Mouse (Mus musculus): ENCODE measurements at regions not wholly inside any gene's neighbourhood (a gene's known extent, or its start where the extent isn't known, plus 50 kb on each side); places are given as distances from the start of the nearest gene placed in this dataset.

- 67% methylated on average over 8 of the region's 8 CpGs for WGBS
- Histone ChIP-seq H3K27me3 (ENCODE audit: control insufficient read depth, insufficient read depth, low read length) (no peaks in the 10 kb centered on the region), H3K27ac (ENCODE audit: low read length) (no peak overlapping the region), H3K4me1 (ENCODE audit: control insufficient read depth, insufficient read depth, low read length) (peaks cover 7% of the 10 kb centered on the region), H3K4me3 (ENCODE audit: low read length) (no peak overlapping the region), H3K9ac (ENCODE audit: low read length) (no peak overlapping the region), H3K9me3 (replicated peaks; ENCODE audit: control insufficient read depth, low read length) (peaks cover 3% of the 10 kb centered on the region; the same call in 1 of the 2 replicates), H3K4me2 (ENCODE audit: low read depth, low read length) (no peak overlapping the region), H3K36me3 (ENCODE audit: control insufficient read depth, insufficient read depth) (no peaks in the 10 kb centered on the region)
- ATAC-seq (replicated peaks; ENCODE audit: extremely low read depth, insufficient read depth, low FRiP score) = no peak
These were observed 93.3 kb upstream of the Runx3 start for GRCm38 (mm10) chr4:135027136-135027535.

- ATAC-seq (replicated peaks; ENCODE audit: extremely low read depth, insufficient read depth, low FRiP score) = no peak
- no peaks in the 10 kb centered on the region for H3K9me3 ChIP-seq (replicated peaks; ENCODE audit: control insufficient read depth, low read length)
- H3K9ac ChIP-seq (ENCODE audit: low read length) = no peak overlapping the region
- no peaks in the 10 kb centered on the region for H3K27me3 ChIP-seq (ENCODE audit: control insufficient read depth, insufficient read depth, low read length)
- H3K27ac ChIP-seq (ENCODE audit: low read length) = no peak overlapping the region
- no peak overlapping the region for H3K4me2 ChIP-seq (ENCODE audit: low read depth, low read length)
- 80% methylated on average over 2 of the region's 2 CpGs for WGBS
- H3K4me1 ChIP-seq (ENCODE audit: control insufficient read depth, insufficient read depth, low read length) = peaks cover 11% of the 10 kb centered on the region
- H3K4me3 ChIP-seq (ENCODE audit: low read length) = no peak overlapping the region
- H3K36me3 ChIP-seq (ENCODE audit: control insufficient read depth, insufficient read depth) = no peaks in the 10 kb centered on the region
These were observed 90.7 kb upstream of the Runx3 start for GRCm38 (mm10) chr4:135029723-135030122.

- Histone ChIP-seq H3K36me3 (ENCODE audit: control insufficient read depth, insufficient read depth) (no peaks in the 10 kb centered on the region), H3K27ac (ENCODE audit: low read length) (no peak overlapping the region), H3K4me3 (ENCODE audit: low read length) (no peak overlapping the region), H3K9ac (ENCODE audit: low read length) (no peak overlapping the region), H3K4me1 (ENCODE audit: control insufficient read depth, insufficient read depth, low read length) (peaks cover 11% of the 10 kb centered on the region), H3K4me2 (ENCODE audit: low read depth, low read length) (no peak overlapping the region), H3K27me3 (ENCODE audit: control insufficient read depth, insufficient read depth, low read length) (no peaks in the 10 kb centered on the region), H3K9me3 (replicated peaks; ENCODE audit: control insufficient read depth, low read length) (0 out of 2 replicates have a peak, but pooled peaks cover 5% of the 10 kb centered on the region)
- WGBS = 19% methylated on average over 9 of the region's 9 CpGs
- ATAC-seq (replicated peaks; ENCODE audit: extremely low read depth, insufficient read depth, low FRiP score) = 0 out of 2 replicates have a peak, but pooled peaks have one; percentile 35
These were observed 88.0 kb upstream of the Runx3 start for GRCm38 (mm10) chr4:135032461-135032860.

GRCm38 (mm10) chr4:135033302-135033701, 87.2 kb upstream of the Runx3 start:
- peaks cover 11% of the 10 kb centered on the region for H3K4me1 ChIP-seq (ENCODE audit: control insufficient read depth, insufficient read depth, low read length)
- H3K27ac ChIP-seq (ENCODE audit: low read length) = no peak overlapping the region
- H3K4me3 ChIP-seq (ENCODE audit: low read length) = no peak overlapping the region
- no peak overlapping the region for H3K9ac ChIP-seq (ENCODE audit: low read length)
- H3K27me3 ChIP-seq (ENCODE audit: control insufficient read depth, insufficient read depth, low read length) = no peaks in the 10 kb centered on the region
- H3K9me3 ChIP-seq (replicated peaks; ENCODE audit: control insufficient read depth, low read length) = 0 out of 2 replicates have a peak, but pooled peaks cover 5% of the 10 kb centered on the region
- no peak for ATAC-seq (replicated peaks; ENCODE audit: extremely low read depth, insufficient read depth, low FRiP score)
- H3K36me3 ChIP-seq (ENCODE audit: control insufficient read depth, insufficient read depth) = no peaks in the 10 kb centered on the region
- no peak overlapping the region for H3K4me2 ChIP-seq (ENCODE audit: low read depth, low read length)
- 65% methylated on average over 8 of the region's 8 CpGs for WGBS

- Histone ChIP-seq H3K4me1 (ENCODE audit: control insufficient read depth, insufficient read depth, low read length) (peaks cover 11% of the 10 kb centered on the region), H3K9me3 (replicated peaks; ENCODE audit: control insufficient read depth, low read length) (0 out of 2 replicates have a peak, but pooled peaks cover 5% of the 10 kb centered on the region), H3K4me3 (ENCODE audit: low read length) (no peak overlapping the region), H3K9ac (ENCODE audit: low read length) (no peak overlapping the region), H3K36me3 (ENCODE audit: control insufficient read depth, insufficient read depth) (no peaks in the 10 kb centered on the region), H3K4me2 (ENCODE audit: low read depth, low read length) (no peak overlapping the region), H3K27me3 (ENCODE audit: control insufficient read depth, insufficient read depth, low read length) (no peaks in the 10 kb centered on the region), H3K27ac (ENCODE audit: low read length) (no peak overlapping the region)
- ATAC-seq (replicated peaks; ENCODE audit: extremely low read depth, insufficient read depth, low FRiP score) = no peak
- 48% methylated on average over 7 of the region's 7 CpGs for WGBS
These were observed 86.0 kb upstream of the Runx3 start for GRCm38 (mm10) chr4:135034406-135034805.

GRCm38 (mm10) chr4:135036764-135037163, 83.7 kb upstream of the Runx3 start:
- Histone ChIP-seq H3K9me3 (replicated peaks; ENCODE audit: control insufficient read depth, low read length) (0 out of 2 replicates have a peak, but pooled peaks cover 5% of the 10 kb centered on the region), H3K4me3 (ENCODE audit: low read length) (no peak overlapping the region), H3K36me3 (ENCODE audit: control insufficient read depth, insufficient read depth) (no peaks in the 10 kb centered on the region), H3K27ac (ENCODE audit: low read length) (no peak overlapping the region), H3K27me3 (ENCODE audit: control insufficient read depth, insufficient read depth, low read length) (no peaks in the 10 kb centered on the region), H3K9ac (ENCODE audit: low read length) (no peak overlapping the region), H3K4me2 (ENCODE audit: low read depth, low read length) (no peak overlapping the region), H3K4me1 (ENCODE audit: control insufficient read depth, insufficient read depth, low read length) (peaks cover 7% of the 10 kb centered on the region; the same call in 1 of the 2 replicates)
- WGBS = 83% methylated on average over 3 of the region's 3 CpGs
- no peak for ATAC-seq (replicated peaks; ENCODE audit: extremely low read depth, insufficient read depth, low FRiP score)

GRCm38 (mm10) chr4:135039234-135039633, 81.2 kb upstream of the Runx3 start:
- ATAC-seq (replicated peaks; ENCODE audit: extremely low read depth, insufficient read depth, low FRiP score) = no peak
- Histone ChIP-seq H3K27ac (ENCODE audit: low read length) (no peak overlapping the region), H3K4me3 (ENCODE audit: low read length) (no peak overlapping the region), H3K4me2 (ENCODE audit: low read depth, low read length) (no peak overlapping the region), H3K36me3 (ENCODE audit: control insufficient read depth, insufficient read depth) (no peaks in the 10 kb centered on the region), H3K9ac (ENCODE audit: low read length) (no peak overlapping the region), H3K4me1 (ENCODE audit: control insufficient read depth, insufficient read depth, low read length) (no peaks in the 10 kb centered on the region), H3K9me3 (replicated peaks; ENCODE audit: control insufficient read depth, low read length) (0 out of 2 replicates have a peak, but pooled peaks cover 5% of the 10 kb centered on the region), H3K27me3 (ENCODE audit: control insufficient read depth, insufficient read depth, low read length) (0 out of 2 replicates have a peak, but pooled peaks cover 2% of the 10 kb centered on the region)
- WGBS = 87% methylated on average over 2 of the region's 2 CpGs

GRCm38 (mm10) chr4:135041921-135042320, 78.5 kb upstream of the Runx3 start:
- no peak overlapping the region for H3K27ac ChIP-seq (ENCODE audit: low read length)
- H3K9ac ChIP-seq (ENCODE audit: low read length) = no peak overlapping the region
- H3K36me3 ChIP-seq (ENCODE audit: control insufficient read depth, insufficient read depth) = no peaks in the 10 kb centered on the region
- 49% methylated on average over 8 of the region's 8 CpGs for WGBS
- no peak for ATAC-seq (replicated peaks; ENCODE audit: extremely low read depth, insufficient read depth, low FRiP score)
- H3K4me3 ChIP-seq (ENCODE audit: low read length) = no peak overlapping the region
- H3K4me1 ChIP-seq (ENCODE audit: control insufficient read depth, insufficient read depth, low read length) = no peaks in the 10 kb centered on the region
- H3K27me3 ChIP-seq (ENCODE audit: control insufficient read depth, insufficient read depth, low read length) = 0 out of 2 replicates have a peak, but pooled peaks cover 2% of the 10 kb centered on the region
- no peaks in the 10 kb centered on the region for H3K9me3 ChIP-seq (replicated peaks; ENCODE audit: control insufficient read depth, low read length)
- H3K4me2 ChIP-seq (ENCODE audit: low read depth, low read length) = no peak overlapping the region

- ATAC-seq (replicated peaks; ENCODE audit: extremely low read depth, insufficient read depth, low FRiP score) = no peak
- Histone ChIP-seq H3K4me3 (ENCODE audit: low read length) (no peak overlapping the region), H3K9ac (ENCODE audit: low read length) (no peak overlapping the region), H3K27ac (ENCODE audit: low read length) (no peak overlapping the region), H3K36me3 (ENCODE audit: control insufficient read depth, insufficient read depth) (no peaks in the 10 kb centered on the region), H3K4me2 (ENCODE audit: low read depth, low read length) (no peak overlapping the region), H3K27me3 (ENCODE audit: control insufficient read depth, insufficient read depth, low read length) (0 out of 2 replicates have a peak, but pooled peaks cover 2% of the 10 kb centered on the region), H3K9me3 (replicated peaks; ENCODE audit: control insufficient read depth, low read length) (no peaks in the 10 kb centered on the region), H3K4me1 (ENCODE audit: control insufficient read depth, insufficient read depth, low read length) (0 out of 2 replicates have a peak, but pooled peaks cover 2% of the 10 kb centered on the region)
- WGBS = 92% methylated on average over 1 of the region's 1 CpGs
These were observed 78.0 kb upstream of the Runx3 start for GRCm38 (mm10) chr4:135042501-135042900.

Measured in heart, embryonic 16.5 days (tissue).